Mouse (Mus musculus): ENCODE results near the gene Cenpx. TPM values are rescaled to one million over a fixed set of nuclear protein-coding genes. Genes with fewer than 3 reads are reported as not detected.
"Not testable (repeated sequence)": the region's sequence is repeated elsewhere in the genome, so short reads cannot be mapped to it uniquely, and the experiment has no call there.

Gene Cenpx
- total RNA-seq, 2 experiments from 2014 or later: 30.1 to 32.0 TPM

- DNase-seq (ENCODE audit: low spot score in 2 of 2): no peak
Observed at GRCm38 (mm10) chr11:120703696-120704454, 9.7 kb downstream of the Cenpx start.

- no peak for DNase-seq (ENCODE audit: low spot score in 2 of 2)
Observed at GRCm38 (mm10) chr11:120697741-120698140, 15.8 kb downstream of the Cenpx start.

GRCm38 (mm10) chr11:120696568-120696967 is 17.0 kb downstream of the Cenpx start:
- DNase-seq (ENCODE audit: low spot score in 2 of 2): no peak

GRCm38 (mm10) chr11:120695641-120696040 is 17.9 kb downstream of the Cenpx start:
- no peak for DNase-seq (ENCODE audit: low spot score in 2 of 2)

- no peak for DNase-seq (ENCODE audit: low spot score in 2 of 2)
Observed at GRCm38 (mm10) chr11:120695184-120695583, 18.4 kb downstream of the Cenpx start.

GRCm38 (mm10) chr11:120693461-120693860 is 20.1 kb downstream of the Cenpx start:
- no peak for DNase-seq (ENCODE audit: low spot score in 2 of 2)

GRCm38 (mm10) chr11:120692471-120693011 is 21.0 kb downstream of the Cenpx start:
- peak in 1 of 2 experiments; percentile 42 for DNase-seq (ENCODE audit: low spot score in 2 of 2)

GRCm38 (mm10) chr11:120689365-120689764 is 24.2 kb downstream of the Cenpx start:
- no peak for DNase-seq (ENCODE audit: low spot score in 2 of 2)

- no peak for DNase-seq (ENCODE audit: low spot score in 2 of 2)
Observed at GRCm38 (mm10) chr11:120686650-120687272, 26.8 kb downstream of the Cenpx start.

- DNase-seq (ENCODE audit: low spot score in 2 of 2): no peak
Observed at GRCm38 (mm10) chr11:120684660-120685059, 28.9 kb downstream of the Cenpx start.

GRCm38 (mm10) chr11:120684086-120684485 is 29.5 kb downstream of the Cenpx start:
- DNase-seq (ENCODE audit: low spot score in 2 of 2): no peak

- DNase-seq (ENCODE audit: low spot score in 2 of 2): no peak
Observed at GRCm38 (mm10) chr11:120683536-120683935, 30.0 kb downstream of the Cenpx start.

GRCm38 (mm10) chr11:120682683-120683082 is 30.9 kb downstream of the Cenpx start:
- no peak for DNase-seq (ENCODE audit: low spot score in 2 of 2)

- DNase-seq (ENCODE audit: low spot score in 2 of 2): no peak
Observed at GRCm38 (mm10) chr11:120679909-120680308, 33.6 kb downstream of the Cenpx start.

- DNase-seq (ENCODE audit: low spot score in 2 of 2): no peak
Observed at GRCm38 (mm10) chr11:120676951-120677350, 36.6 kb downstream of the Cenpx start.

- DNase-seq (ENCODE audit: low spot score in 2 of 2): not testable (repeated sequence)
Observed at GRCm38 (mm10) chr11:120675875-120676274, 37.7 kb downstream of the Cenpx start.

- no peak for DNase-seq (ENCODE audit: low spot score in 2 of 2)
Observed at GRCm38 (mm10) chr11:120673594-120674122, 39.9 kb downstream of the Cenpx start.

- peak; percentile 91 to 96 for DNase-seq (ENCODE audit: low spot score in 2 of 2)
Observed at GRCm38 (mm10) chr11:120672687-120673593, 40.6 kb downstream of the Cenpx start, which contains the start of gene Aspscr1. Gene Aspscr1 (plus strand): TSS chr11:120672973.

- DNase-seq (ENCODE audit: low spot score in 2 of 2): no peak
Observed at GRCm38 (mm10) chr11:120666617-120667016, 46.9 kb downstream of the Cenpx start.

- no peak for DNase-seq (ENCODE audit: low spot score in 2 of 2)
Observed at GRCm38 (mm10) chr11:120665406-120665805, 48.1 kb downstream of the Cenpx start.

GRCm38 (mm10) chr11:120663714-120664113 is 49.8 kb downstream of the Cenpx start:
- DNase-seq (ENCODE audit: low spot score in 2 of 2): no peak

Measured in layer of hippocampus, postnatal 10 days (tissue).